Mouse (Mus musculus): ENCODE data around the gene Cd160.

DNA sequence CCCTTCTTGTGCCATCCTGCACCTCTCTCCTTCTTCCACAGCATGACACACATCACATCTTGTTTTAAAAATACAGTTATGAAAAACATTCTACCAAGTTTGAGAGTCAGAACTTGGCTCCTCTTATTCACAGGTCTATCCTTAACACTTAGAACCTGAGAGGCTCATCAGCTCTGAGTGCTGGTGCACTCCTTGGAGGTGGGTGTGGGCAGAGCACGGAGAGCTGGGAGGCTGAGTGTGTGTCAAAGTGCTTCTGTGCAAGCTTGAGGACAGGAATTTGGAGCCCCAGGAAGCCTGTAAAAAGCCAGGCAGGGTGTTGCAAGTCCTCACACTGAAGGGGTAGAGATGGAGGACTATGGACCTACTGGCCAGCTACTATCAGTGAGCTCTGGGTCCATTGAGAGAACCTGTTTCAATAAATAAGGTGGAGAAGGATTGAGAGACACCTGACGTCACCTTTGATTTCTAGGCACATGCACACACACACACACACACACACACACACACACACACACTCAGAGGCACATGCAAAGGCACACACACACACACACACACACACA, 20.1 kb upstream of the Cd160 start:
- no peak for TF ChIP-seq CTCF (IDR thresholded peaks at IDR 0.05; ENCODE audit: control insufficient read depth, insufficient read depth, insufficient replicate concordance, low read depth, low read length)
- TF ChIP-seq POLR2A (IDR thresholded peaks at IDR 0.05; ENCODE audit: control insufficient read depth, low read depth, low read length), result no peak
